Mouse (Mus musculus) forebrain, postnatal 0 days (tissue): ENCODE measurements at regions not wholly inside any gene's neighbourhood (a gene's known extent, or its start where the extent isn't known, plus 50 kb on each side); places are given as distances from the start of the nearest gene placed in this dataset.
A peak's percentile ranks its signal among the peaks of the same experiment; 100 is the strongest.
"Not testable (repeated sequence)": the region's sequence is repeated elsewhere in the genome, so short reads cannot be mapped to it uniquely, and the experiment has no call there.

ENCODE experiments used
- ATAC-seq: fragments of 200-750 bp; cut with Nextera tagmentation; 2 replicates; pipeline ENCODE4 v1.8.0; 2017; ENCODE audit warnings: mild to moderate bottlenecking, moderate library complexity
- DNase-seq: peaks from one replicate; pipeline ENCODE4 v3.0.0-alpha.2; 2015
- H3K27ac ChIP-seq: fragments of 300-500 bp; sonication (generic); 2 replicates; pipeline ENCODE4 v1.5.1; 2014; ENCODE audit warnings: low read depth, mild to moderate bottlenecking, antibody characterized with exemption, low read length, moderate library complexity, mixed read lengths
- H3K27me3 ChIP-seq: fragments of 300-500 bp; sonication (generic); 2 replicates; pipeline ENCODE4 v1.6.1; 2014; ENCODE audit warnings: mild to moderate bottlenecking, low read length, mixed read lengths; ENCODE audit not compliant: insufficient read depth
- H3K36me3 ChIP-seq: fragments of 300-500 bp; sonication (generic); 2 replicates; pipeline ENCODE4 v1.6.1; 2014; ENCODE audit warnings: mild to moderate bottlenecking, moderate library complexity; ENCODE audit not compliant: insufficient read depth
- H3K4me1 ChIP-seq: fragments of 300-500 bp; sonication (generic); 2 replicates; pipeline ENCODE4 v1.6.1; 2014; ENCODE audit warnings: antibody characterized with exemption; ENCODE audit not compliant: insufficient read depth
- H3K4me2 ChIP-seq: fragments of 300-500 bp; sonication (generic); 2 replicates; pipeline ENCODE4 v1.6.1; 2014; ENCODE audit warnings: low read depth, mild to moderate bottlenecking, moderate library complexity
- H3K4me3 ChIP-seq: fragments of 300-500 bp; sonication (generic); 2 replicates; pipeline ENCODE4 v1.5.1; 2014; ENCODE audit warnings: low read depth, low read length, mixed read lengths
- H3K9ac ChIP-seq: fragments of 300-500 bp; sonication (generic); 2 replicates; pipeline ENCODE4 v1.6.1; 2014; ENCODE audit warnings: mild to moderate bottlenecking
- H3K9me3 ChIP-seq: fragments of 300-500 bp; sonication (generic); 2 replicates; pipeline ENCODE4 v1.6.1; 2016; ENCODE audit warnings: low read length
- CTCF ChIP-seq: sonication (generic); IDR thresholded peaks from 2 replicates; pipeline ENCODE4 v1.5.1; 2016; ENCODE audit warnings: antibody characterized with exemption, control low read depth, low read depth
- WGBS: fragments of 180-500 bp; shearing (Covaris S2); extraction: QIAGEN DNeasy Blood & Tissue Kit; methylation state at CpG from one replicate; pipeline ENCODE4 v1.1.7; 2014; 5-methylcytosine and 5-hydroxymethylcytosine counted together

DNA sequence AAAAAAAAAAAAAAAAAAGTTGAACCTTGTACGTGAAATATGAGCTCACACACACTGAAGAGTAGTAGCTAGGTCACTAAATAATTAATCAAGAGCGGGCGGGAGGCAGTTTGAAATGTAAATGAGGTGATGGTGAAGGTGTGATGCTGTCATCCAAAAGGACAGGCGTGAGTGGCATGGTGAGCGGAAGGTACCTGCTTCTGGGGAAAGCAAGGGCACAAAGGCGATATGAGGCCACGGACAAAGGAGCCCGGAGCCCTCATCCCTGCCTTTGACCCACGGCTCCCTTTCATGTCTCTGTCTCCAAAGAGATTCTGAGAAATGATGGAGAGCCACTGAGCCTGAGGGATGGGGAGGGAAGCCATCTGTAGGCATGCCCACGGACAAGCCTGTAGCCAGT, 107.1 kb upstream of the Pou3f3 start:
- ATAC-seq (no peak), DNase-seq (no peak)
- no peaks in the 10 kb centered on the region for H3K27me3 ChIP-seq
- H3K4me3 ChIP-seq, result no peak overlapping the region
- H3K4me1 ChIP-seq, result no peaks in the 10 kb centered on the region
- H3K9ac ChIP-seq, result no peak overlapping the region
- H3K27ac ChIP-seq, result no peak overlapping the region
- H3K9me3 ChIP-seq, result no peaks in the 10 kb centered on the region
- 55% methylated on average over 10 of the region's 10 CpGs for WGBS
- TF ChIP-seq CTCF, result no peak
- no peak overlapping the region for H3K4me2 ChIP-seq
- H3K36me3 ChIP-seq, result no peaks in the 10 kb centered on the region

DNA sequence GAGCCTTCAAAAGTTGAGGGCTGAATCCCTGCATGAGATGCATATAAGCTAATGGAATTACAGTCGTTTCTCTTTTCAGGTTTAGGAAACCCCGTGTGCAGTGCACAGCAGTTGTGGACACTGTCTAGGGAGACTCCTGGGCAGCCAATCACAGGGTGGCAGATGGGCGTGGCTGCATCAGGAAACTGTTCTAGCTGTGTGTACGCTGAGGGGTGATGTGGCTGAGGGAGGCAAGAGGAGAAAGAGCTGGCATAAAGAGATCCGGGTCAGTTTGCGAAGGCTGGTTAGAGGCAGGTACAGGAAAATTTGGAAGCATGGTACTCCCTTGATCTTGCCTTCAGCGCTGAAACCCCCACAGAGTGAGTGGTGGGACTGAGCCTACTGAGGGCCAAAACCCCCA, 106.1 kb upstream of the Pou3f3 start:
- no peaks in the 10 kb centered on the region for H3K36me3 ChIP-seq
- H3K4me3 ChIP-seq, result no peak overlapping the region
- no peaks in the 10 kb centered on the region for H3K27me3 ChIP-seq
- H3K4me2 ChIP-seq, result no peak overlapping the region
- DNase-seq, result no peak
- no peak for TF ChIP-seq CTCF
- 51% methylated on average over 7 of the region's 7 CpGs for WGBS
- H3K4me1 ChIP-seq, result no peaks in the 10 kb centered on the region
- no peak overlapping the region for H3K9ac ChIP-seq
- H3K27ac ChIP-seq, result no peak overlapping the region
- no peak for ATAC-seq
- no peaks in the 10 kb centered on the region for H3K9me3 ChIP-seq

DNA sequence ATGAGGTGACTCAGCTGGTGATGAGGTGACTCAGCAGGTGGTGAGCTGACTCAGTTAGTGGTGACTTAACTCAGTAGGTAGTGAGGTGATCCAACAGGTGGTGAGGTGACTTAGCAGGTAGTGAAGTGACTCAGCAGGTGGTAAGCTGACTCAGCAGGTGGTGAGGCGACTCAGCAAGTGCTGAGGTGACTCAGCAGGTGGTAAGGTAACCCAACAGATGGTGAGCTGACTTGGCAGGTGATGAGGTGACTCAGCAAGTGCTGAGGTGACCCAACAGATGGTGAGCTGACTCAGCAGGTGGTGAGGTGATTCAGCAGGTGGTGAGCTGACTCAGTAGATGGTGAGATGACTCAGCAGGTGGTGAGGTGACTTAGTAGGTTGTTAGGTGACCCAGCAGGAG, 103.7 kb upstream of the Pou3f3 start:
- no peak for ATAC-seq
- H3K27me3 ChIP-seq, result no peaks in the 10 kb centered on the region
- TF ChIP-seq CTCF, result no peak

DNA sequence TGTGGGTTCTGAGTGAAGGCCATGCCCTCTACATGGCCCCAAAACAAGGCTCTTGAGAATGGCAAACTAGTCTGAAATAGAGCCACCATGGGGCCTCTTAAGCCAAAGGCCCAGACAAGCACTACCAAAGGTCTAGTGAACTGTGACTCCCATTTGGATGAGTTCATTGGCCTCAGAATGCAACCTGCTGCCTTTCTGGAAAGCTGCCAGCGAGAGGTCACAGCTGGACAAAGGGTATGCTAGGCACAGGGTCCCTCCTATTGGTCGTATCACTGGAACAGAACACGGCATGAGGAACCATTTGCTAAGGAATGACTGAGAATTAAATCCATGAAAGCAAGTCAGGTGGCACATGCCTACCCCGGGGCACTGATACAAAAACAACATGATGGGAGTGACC, 98.5 kb upstream of the Pou3f3 start:
- TF ChIP-seq CTCF, result no peak
- Histone ChIP-seq H3K9ac (no peak overlapping the region), H3K27ac (no peak overlapping the region), H3K27me3 (no peaks in the 10 kb centered on the region), H3K36me3 (no peaks in the 10 kb centered on the region), H3K9me3 (no peaks in the 10 kb centered on the region), H3K4me3 (no peak overlapping the region), H3K4me2 (no peak overlapping the region), H3K4me1 (no peaks in the 10 kb centered on the region)
- no peak for DNase-seq
- 68% methylated on average over 4 of the region's 4 CpGs for WGBS
- ATAC-seq, result no peak

More for the DNA sequence above, 103.7 kb upstream of the Pou3f3 start:
- H3K4me3 ChIP-seq, result no peak overlapping the region
- no peaks in the 10 kb centered on the region for H3K9me3 ChIP-seq
- DNase-seq, result no peak
- H3K9ac ChIP-seq, result no peak overlapping the region
- no peak overlapping the region for H3K27ac ChIP-seq
- no peak overlapping the region for H3K4me2 ChIP-seq
- H3K4me1 ChIP-seq, result no peaks in the 10 kb centered on the region
- WGBS, result 73% methylated on average over 1 of the region's 1 CpGs
- no peaks in the 10 kb centered on the region for H3K36me3 ChIP-seq

DNA sequence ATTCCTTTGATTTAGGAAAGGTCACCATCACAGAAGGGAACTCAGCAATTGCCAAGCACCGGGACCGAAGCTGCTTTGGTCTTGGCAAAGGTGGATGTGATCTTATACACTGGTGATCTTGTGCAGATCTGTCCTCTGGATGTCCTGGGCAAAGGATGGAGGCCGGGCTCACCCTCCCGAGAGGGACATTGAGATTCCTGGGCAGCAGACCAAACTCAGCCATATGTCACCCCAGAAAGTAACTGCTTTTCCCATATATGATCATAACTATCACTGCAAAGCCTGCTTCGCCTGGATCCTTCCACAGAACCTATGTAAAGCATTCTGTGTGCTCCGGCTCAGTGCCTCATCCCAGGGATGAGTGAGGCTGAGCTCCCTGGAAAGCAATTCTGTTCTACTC, 96.3 kb upstream of the Pou3f3 start:
- 62% methylated on average over 6 of the region's 6 CpGs for WGBS
- H3K27ac ChIP-seq, result no peak overlapping the region
- H3K9me3 ChIP-seq, result no peaks in the 10 kb centered on the region
- peak; percentile 63 for ATAC-seq
- peak; percentile 34 for DNase-seq
- no peaks in the 10 kb centered on the region for H3K4me1 ChIP-seq
- no peak overlapping the region for H3K4me2 ChIP-seq
- no peaks in the 10 kb centered on the region for H3K27me3 ChIP-seq
- H3K4me3 ChIP-seq, result no peak overlapping the region
- H3K36me3 ChIP-seq, result no peaks in the 10 kb centered on the region
- no peak overlapping the region for H3K9ac ChIP-seq
- TF ChIP-seq CTCF, result no peak

DNA sequence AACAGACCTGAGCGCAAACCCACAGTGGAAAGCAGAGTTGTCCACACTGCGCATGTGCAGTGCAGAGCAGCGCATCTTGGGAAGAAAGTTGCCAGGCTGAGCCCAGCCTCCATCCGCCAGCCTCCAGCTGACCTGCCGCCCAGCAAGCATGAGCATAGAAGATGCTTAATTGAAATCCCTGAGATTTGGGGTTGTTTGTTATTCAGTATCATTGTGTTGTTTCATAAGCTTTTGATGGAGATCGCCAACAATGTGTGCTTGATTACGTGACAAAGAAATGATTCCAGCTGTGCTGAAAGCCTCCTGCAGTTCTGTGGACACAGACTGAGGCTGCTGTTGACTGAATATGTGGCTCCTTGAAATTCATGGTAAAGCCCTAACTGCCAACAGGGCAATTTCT, 89.3 kb upstream of the Pou3f3 start:
- H3K4me2 ChIP-seq, result no peak overlapping the region
- DNase-seq (no peak), ATAC-seq (peak; percentile 29)
- no peak overlapping the region for H3K4me3 ChIP-seq
- no peaks in the 10 kb centered on the region for H3K4me1 ChIP-seq
- H3K36me3 ChIP-seq, result no peaks in the 10 kb centered on the region
- WGBS, result 66% methylated on average over 7 of the region's 7 CpGs
- no peak overlapping the region for H3K9ac ChIP-seq
- H3K27ac ChIP-seq, result no peak overlapping the region
- H3K27me3 ChIP-seq, result no peaks in the 10 kb centered on the region
- no peak for TF ChIP-seq CTCF
- no peaks in the 10 kb centered on the region for H3K9me3 ChIP-seq

GRCm38 (mm10) chr1:42607466-42608043, 88.0 kb upstream of the Pou3f3 start:
- H3K36me3 ChIP-seq, H3K4me2 ChIP-seq, H3K4me1 ChIP-seq, H3K27ac ChIP-seq, DNase-seq, ATAC-seq, H3K4me3 ChIP-seq, H3K27me3 ChIP-seq, H3K9ac ChIP-seq, H3K9me3 ChIP-seq: not testable (repeated sequence)
- WGBS, result 90% methylated on average over 4 of the region's 4 CpGs

- Histone ChIP-seq H3K36me3 (no peaks in the 10 kb centered on the region), H3K27ac (no peak overlapping the region), H3K9me3 (no peaks in the 10 kb centered on the region), H3K4me1 (no peaks in the 10 kb centered on the region), H3K4me2 (no peak overlapping the region), H3K27me3 (no peaks in the 10 kb centered on the region), H3K4me3 (no peak overlapping the region), H3K9ac (no peak overlapping the region)
- ATAC-seq (no peak), DNase-seq (no peak)
- no peak for TF ChIP-seq CTCF
- WGBS, result 77% methylated on average over 6 of the region's 6 CpGs
These were observed 71.8 kb upstream of the Pou3f3 start for GRCm38 (mm10) chr1:42623766-42624165.
